Comparison of ENCODE assay signal across 8 mouse cellular contexts in genomic region chr5:145138836-145139235, GRCm38 (mm10). TPM values are rescaled to one million over a fixed set of nuclear protein-coding genes. Genes with fewer than 3 reads are reported as not detected.
A peak's percentile ranks its signal among the peaks of the same experiment; 100 is the strongest.
DNase-seq lines count a peak whose midpoint lies in the region; ATAC-seq lines count a peak whose summit lies in the region.

No protein-coding gene starts in this region.

- peak; percentile 31 for DNase-seq in cerebellum, adult 11-12 months
- no peak for DNase-seq in cerebellum, postnatal 36 days
- no peak for DNase-seq in lung, postnatal 36 days
- peak; percentile 55 for DNase-seq in retina, postnatal 7 days (ENCODE audit: low read depth, low spot score)
- DNase-seq in T-cell, adult 2 months (ENCODE audit: low spot score): no peak
- no peak for DNase-seq in layer of hippocampus, postnatal 14 days (ENCODE audit: low spot score in 2 of 2)

- no peaks in the 10 kb centered on the region for H3K9me3 ChIP-seq in lung, embryonic 16.5 days (ENCODE audit: control insufficient read depth, low read length)
- no peaks in the 10 kb centered on the region for H3K9me3 ChIP-seq in limb, embryonic 12.5 days

- peak overlapping the region; percentile 74 for H3K4me3 ChIP-seq in lung, embryonic 16.5 days (ENCODE audit: low read length)
- H3K4me3 ChIP-seq in limb, embryonic 12.5 days (replicated peaks): peak overlapping the region; percentile 92

- 6% methylated on average over 6 of the region's 6 CpGs for WGBS in lung, embryonic 16.5 days
- 12% methylated on average over 6 of the region's 6 CpGs for WGBS in limb, embryonic 12.5 days

- H3K4me1 ChIP-seq in lung, embryonic 16.5 days (replicated peaks; ENCODE audit: control insufficient read depth, insufficient read depth, low read length): peaks cover 14% of the 10 kb centered on the region
- H3K4me1 ChIP-seq in limb, embryonic 12.5 days (replicated peaks): peaks cover 18% of the 10 kb centered on the region

- H3K9ac ChIP-seq in lung, embryonic 16.5 days (ENCODE audit: low read length): peak overlapping the region; percentile 86
- peak overlapping the region; percentile 86 for H3K9ac ChIP-seq in limb, embryonic 12.5 days (replicated peaks)

- H3K27ac ChIP-seq in lung, embryonic 16.5 days (ENCODE audit: low read length): no peak overlapping the region
- peak overlapping the region; percentile 86; the same call in 1 of the 2 replicates for H3K27ac ChIP-seq in limb, embryonic 12.5 days

- no peak for ATAC-seq in lung, embryonic 16.5 days (ENCODE audit: low read depth)
- ATAC-seq in limb, embryonic 12.5 days (ENCODE audit: insufficient number of reproducible peaks, insufficient read depth, low FRiP score, low TSS enrichment, low read depth): no peak

- peak overlapping the region; percentile 85 for H3K4me2 ChIP-seq in lung, embryonic 16.5 days (ENCODE audit: low read depth, low read length)
- peak overlapping the region; percentile 90 for H3K4me2 ChIP-seq in limb, embryonic 12.5 days

- peaks cover 27% of the 10 kb centered on the region for H3K36me3 ChIP-seq in lung, embryonic 16.5 days (ENCODE audit: control insufficient read depth, insufficient read depth, low read length)
- H3K36me3 ChIP-seq in limb, embryonic 12.5 days: peaks cover 60% of the 10 kb centered on the region

- no peaks in the 10 kb centered on the region for H3K27me3 ChIP-seq in lung, embryonic 16.5 days (ENCODE audit: control insufficient read depth, insufficient read depth, low read depth, low read length)
- no peaks in the 10 kb centered on the region for H3K27me3 ChIP-seq in limb, embryonic 12.5 days

RNA-seq across cellular contexts. Expression of gene Pdap1, which starts 1.2 kb away (rescaled TPM):
- polyA plus RNA-seq in lung, embryonic 16.5 days (2015; fragmentation: Nextera tagmentation; extraction: Ambion mirVana): 78.0 and 94.0 TPM in 2 replicates
- polyA plus RNA-seq in limb, embryonic 12.5 days (2016; fragmentation: Nextera tagmentation; extraction: Ambion mirVana): 132 and 145 TPM in 2 replicates
- 100 to 1,000 TPM in 1 of 2 experiments, 10 to 100 TPM in 1; 99.5 to 114 TPM for total RNA-seq in layer of hippocampus, postnatal 14 days (2021)

RNA-seq across cellular contexts. Expression of gene Bud31, which starts 1.3 kb away (rescaled TPM):
- 178 and 181 TPM in 2 replicates for polyA plus RNA-seq in lung, embryonic 16.5 days (2015; fragmentation: Nextera tagmentation; extraction: Ambion mirVana)
- polyA plus RNA-seq in limb, embryonic 12.5 days (2016; fragmentation: Nextera tagmentation; extraction: Ambion mirVana): 250 and 254 TPM in 2 replicates
- 10 to 100 TPM; 78.1 to 85.5 TPM for total RNA-seq in layer of hippocampus, postnatal 14 days (2021)

RNA-seq across cellular contexts. Expression of gene Arpc1b, which starts 24.8 kb away (rescaled TPM):
- polyA plus RNA-seq in lung, embryonic 16.5 days (2015; fragmentation: Nextera tagmentation; extraction: Ambion mirVana): 379 and 391 TPM in 2 replicates
- polyA plus RNA-seq in limb, embryonic 12.5 days (2016; fragmentation: Nextera tagmentation; extraction: Ambion mirVana): 131 and 151 TPM in 2 replicates
- total RNA-seq in layer of hippocampus, postnatal 14 days (2021): 10 to 100 TPM; 41.3 to 48.7 TPM

RNA-seq across cellular contexts. Expression of gene Ptcd1, which starts 28.1 kb away (rescaled TPM):
- polyA plus RNA-seq in lung, embryonic 16.5 days (2015; fragmentation: Nextera tagmentation; extraction: Ambion mirVana): 15.7 and 15.9 TPM in 2 replicates
- 18.5 and 20.4 TPM in 2 replicates for polyA plus RNA-seq in limb, embryonic 12.5 days (2016; fragmentation: Nextera tagmentation; extraction: Ambion mirVana)
- 10 to 100 TPM; 14.1 to 15.2 TPM for total RNA-seq in layer of hippocampus, postnatal 14 days (2021)

RNA-seq across cellular contexts. Expression of gene Cpsf4, which starts 28.2 kb away (rescaled TPM):
- polyA plus RNA-seq in lung, embryonic 16.5 days (2015; fragmentation: Nextera tagmentation; extraction: Ambion mirVana): 49.1 and 50.4 TPM in 2 replicates
- polyA plus RNA-seq in limb, embryonic 12.5 days (2016; fragmentation: Nextera tagmentation; extraction: Ambion mirVana): 65.9 and 67.2 TPM in 2 replicates
- total RNA-seq in layer of hippocampus, postnatal 14 days (2021): 10 to 100 TPM; 27.6 to 28.4 TPM

Comparison
In these comparisons a context has a peak if more than half of its experiments do, and no peak if none do; other contexts are left out.
1. DNase-seq: peak in cerebellum, adult 11-12 months (single experiment) and retina, postnatal 7 days (single experiment); none in cerebellum, postnatal 36 days (0 of 2), lung, postnatal 36 days (single experiment), T-cell, adult 2 months (single experiment) and layer of hippocampus, postnatal 14 days (0 of 2).